Mouse (Mus musculus): ENCODE measurements around the gene Ccdc91. TPM values are rescaled to one million over a fixed set of nuclear protein-coding genes. Genes with fewer than 3 reads are reported as not detected.

Gene Ccdc91
- polyA plus RNA-seq, 1 experiment from 2014 or later: 27.0 TPM

- H3K9me3 ChIP-seq (ENCODE audit: control insufficient read depth, low read length): no peaks in the 10 kb centered on the region
- H3K27me3 ChIP-seq (ENCODE audit: control insufficient read depth, insufficient read depth, low read depth, low read length): no peaks in the 10 kb centered on the region
- ATAC-seq (ENCODE audit: low read depth): no peak
- WGBS: 71% methylated on average over 2 of the region's 2 CpGs
- no peak overlapping the region for H3K4me3 ChIP-seq (ENCODE audit: low read length)
- H3K4me1 ChIP-seq (replicated peaks; ENCODE audit: control insufficient read depth, insufficient read depth, low read length): no peaks in the 10 kb centered on the region
- no peak overlapping the region for H3K27ac ChIP-seq (ENCODE audit: low read length)
- no peak overlapping the region for H3K4me2 ChIP-seq (ENCODE audit: low read depth, low read length)
- no peak overlapping the region for H3K9ac ChIP-seq (ENCODE audit: low read length)
- no peaks in the 10 kb centered on the region for H3K36me3 ChIP-seq (ENCODE audit: control insufficient read depth, insufficient read depth, low read length)
Measured at GRCm38 (mm10) chr6:147662610-147663009, 187.0 kb downstream of the Ccdc91 start.

DNA sequence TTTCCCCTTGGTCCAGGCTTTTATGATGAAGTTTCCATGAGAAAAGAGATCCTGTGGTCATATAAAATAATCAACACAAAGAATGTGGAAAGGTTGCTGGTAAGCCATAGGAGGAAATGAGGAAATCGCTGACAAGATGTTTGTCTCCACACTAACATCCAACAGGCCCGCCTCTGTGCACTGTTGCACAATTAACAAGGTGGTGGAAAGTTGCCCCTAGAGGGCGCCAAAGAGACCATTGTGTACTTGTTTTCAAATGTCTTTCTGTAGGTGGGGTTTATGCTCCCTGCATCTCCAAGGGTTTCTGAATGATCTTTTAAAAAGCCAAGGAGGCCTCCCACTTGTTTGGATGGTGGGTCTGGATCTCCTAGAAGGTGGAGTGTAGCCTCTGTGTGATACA is 188.7 kb downstream of the Ccdc91 start:
- no peak overlapping the region for H3K27ac ChIP-seq (ENCODE audit: low read length)
- H3K4me3 ChIP-seq (ENCODE audit: low read length): no peak overlapping the region
- H3K4me1 ChIP-seq (replicated peaks; ENCODE audit: control insufficient read depth, insufficient read depth, low read length): no peaks in the 10 kb centered on the region
- no peak overlapping the region for H3K9ac ChIP-seq (ENCODE audit: low read length)
- no peak for ATAC-seq (ENCODE audit: low read depth)
- H3K27me3 ChIP-seq (ENCODE audit: control insufficient read depth, insufficient read depth, low read depth, low read length): no peaks in the 10 kb centered on the region
- no peaks in the 10 kb centered on the region for H3K9me3 ChIP-seq (ENCODE audit: control insufficient read depth, low read length)
- 55% methylated on average over 3 of the region's 3 CpGs for WGBS
- no peaks in the 10 kb centered on the region for H3K36me3 ChIP-seq (ENCODE audit: control insufficient read depth, insufficient read depth, low read length)
- no peak overlapping the region for H3K4me2 ChIP-seq (ENCODE audit: low read depth, low read length)

DNA sequence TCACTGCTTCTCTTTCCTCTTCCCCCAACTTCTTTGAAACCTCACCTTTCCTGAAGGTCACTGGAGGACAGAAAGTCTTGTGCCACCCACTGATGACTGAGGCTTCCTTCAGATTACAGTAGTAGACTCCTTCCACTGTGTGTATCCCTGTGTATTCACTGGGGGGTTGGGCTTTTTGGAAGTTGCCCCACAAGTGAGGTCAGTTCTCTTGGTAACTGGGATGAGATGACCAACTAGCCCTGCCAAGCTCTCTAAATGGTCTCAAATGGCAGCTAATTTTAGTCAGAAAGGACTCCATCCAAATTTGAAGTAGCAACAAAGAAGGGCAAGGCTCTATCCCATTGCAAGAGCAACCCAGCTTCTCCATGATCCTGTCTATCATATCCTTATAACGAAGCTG is 195.7 kb downstream of the Ccdc91 start:
- Histone ChIP-seq H3K9ac (ENCODE audit: low read length) (no peak overlapping the region), H3K4me3 (ENCODE audit: low read length) (no peak overlapping the region), H3K36me3 (ENCODE audit: control insufficient read depth, insufficient read depth, low read length) (no peaks in the 10 kb centered on the region), H3K4me1 (replicated peaks; ENCODE audit: control insufficient read depth, insufficient read depth, low read length) (peaks cover 6% of the 10 kb centered on the region), H3K27ac (ENCODE audit: low read length) (no peak overlapping the region), H3K9me3 (ENCODE audit: control insufficient read depth, low read length) (no peaks in the 10 kb centered on the region), H3K27me3 (ENCODE audit: control insufficient read depth, insufficient read depth, low read depth, low read length) (no peaks in the 10 kb centered on the region), H3K4me2 (ENCODE audit: low read depth, low read length) (no peak overlapping the region)
- WGBS: 86% methylated on average over 1 of the region's 1 CpGs
- no peak for ATAC-seq (ENCODE audit: low read depth)

DNA sequence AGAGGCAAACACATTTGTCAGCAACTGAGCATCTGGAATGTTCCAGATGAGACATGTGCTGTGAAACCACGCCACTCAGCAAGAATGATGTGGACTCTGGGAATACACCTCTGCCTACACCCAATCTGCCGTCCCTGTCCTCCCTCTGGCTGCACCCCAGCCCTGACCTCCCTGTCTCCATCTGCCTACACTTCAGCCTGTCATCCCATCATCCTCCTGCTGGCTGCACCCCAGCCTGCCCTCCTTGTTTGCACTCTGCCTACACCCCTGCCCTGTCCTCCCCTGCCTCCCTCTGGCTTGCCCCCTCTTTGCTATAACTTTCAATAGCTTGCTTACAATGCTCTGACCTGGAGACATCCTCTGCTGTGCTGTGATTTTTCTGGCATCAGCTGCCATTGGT is 196.9 kb downstream of the Ccdc91 start:
- H3K9me3 ChIP-seq (ENCODE audit: control insufficient read depth, low read length): no peaks in the 10 kb centered on the region
- H3K4me2 ChIP-seq (ENCODE audit: low read depth, low read length): no peak overlapping the region
- WGBS: 40% methylated on average over 2 of the region's 2 CpGs
- H3K27ac ChIP-seq (ENCODE audit: low read length): no peak overlapping the region
- no peak overlapping the region for H3K4me3 ChIP-seq (ENCODE audit: low read length)
- H3K9ac ChIP-seq (ENCODE audit: low read length): no peak overlapping the region
- H3K27me3 ChIP-seq (ENCODE audit: control insufficient read depth, insufficient read depth, low read depth, low read length): no peaks in the 10 kb centered on the region
- H3K4me1 ChIP-seq (replicated peaks; ENCODE audit: control insufficient read depth, insufficient read depth, low read length): peaks cover 6% of the 10 kb centered on the region
- H3K36me3 ChIP-seq (ENCODE audit: control insufficient read depth, insufficient read depth, low read length): no peaks in the 10 kb centered on the region
- ATAC-seq (ENCODE audit: low read depth): no peak

DNA sequence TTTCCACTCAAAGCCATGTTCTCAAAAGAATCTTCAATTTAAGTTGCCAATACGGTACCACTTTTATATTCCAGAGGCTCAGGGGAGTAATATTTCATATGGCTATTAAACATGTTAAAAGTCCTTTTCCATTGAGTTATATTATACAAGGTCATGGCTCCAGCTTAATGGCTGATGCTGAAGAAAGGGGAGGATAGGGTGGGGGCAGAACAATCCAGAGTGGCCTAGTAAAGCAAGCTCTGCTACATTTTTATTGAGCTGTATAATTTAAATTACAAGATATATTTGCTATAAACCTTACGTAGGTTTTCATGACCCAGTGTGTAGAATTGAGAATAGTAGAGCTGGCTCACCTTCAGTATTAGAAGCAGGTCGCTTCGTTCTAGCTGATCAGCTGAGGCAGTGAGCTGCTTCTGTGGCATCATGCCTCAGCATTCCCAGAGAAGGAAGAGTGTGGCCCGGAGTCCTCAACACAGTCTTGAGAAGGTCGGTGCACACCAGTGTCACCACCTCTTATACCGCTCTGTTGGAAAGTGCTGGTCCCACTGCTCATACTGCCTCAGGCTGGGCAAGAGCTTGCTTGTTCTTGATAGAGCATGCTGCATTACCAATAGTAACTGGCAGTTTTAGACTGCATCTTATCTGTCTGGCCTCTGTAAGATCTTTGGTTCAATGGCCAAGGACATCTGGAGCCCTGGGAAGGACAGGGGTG is 199.6 kb downstream of the Ccdc91 start:
- peaks cover 6% of the 10 kb centered on the region for H3K4me1 ChIP-seq (replicated peaks; ENCODE audit: control insufficient read depth, insufficient read depth, low read length)
- no peak overlapping the region for H3K9ac ChIP-seq (ENCODE audit: low read length)
- no peaks in the 10 kb centered on the region for H3K9me3 ChIP-seq (ENCODE audit: control insufficient read depth, low read length)
- no peak overlapping the region for H3K27ac ChIP-seq (ENCODE audit: low read length)
- no peak overlapping the region for H3K4me2 ChIP-seq (ENCODE audit: low read depth, low read length)
- H3K36me3 ChIP-seq (ENCODE audit: control insufficient read depth, insufficient read depth, low read length): no peaks in the 10 kb centered on the region
- 77% methylated on average over 7 of the region's 7 CpGs for WGBS
- no peak overlapping the region for H3K4me3 ChIP-seq (ENCODE audit: low read length)
- ATAC-seq (ENCODE audit: low read depth): no peak
- H3K27me3 ChIP-seq (ENCODE audit: control insufficient read depth, insufficient read depth, low read depth, low read length): no peaks in the 10 kb centered on the region

DNA sequence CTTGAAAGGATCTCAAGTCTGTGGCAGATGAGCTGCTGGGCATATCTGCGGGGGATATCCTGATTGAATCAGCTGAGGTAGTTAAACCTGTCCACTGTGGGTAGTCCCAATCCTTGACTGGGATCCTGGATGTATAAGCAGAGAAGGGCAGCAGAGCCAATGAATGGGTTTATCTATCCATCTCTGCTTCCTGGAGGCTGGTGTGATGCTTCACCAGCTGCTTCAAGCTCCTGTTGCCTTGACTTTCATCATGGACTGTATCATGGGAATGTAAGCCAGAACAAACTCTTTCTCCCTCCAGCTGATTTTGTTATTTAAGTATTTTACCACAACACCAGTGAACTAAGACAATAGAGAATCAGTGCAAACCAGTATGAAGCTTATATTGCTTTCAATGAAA is 200.6 kb downstream of the Ccdc91 start:
- no peaks in the 10 kb centered on the region for H3K27me3 ChIP-seq (ENCODE audit: control insufficient read depth, insufficient read depth, low read depth, low read length)
- ATAC-seq (ENCODE audit: low read depth): no peak
- H3K4me2 ChIP-seq (ENCODE audit: low read depth, low read length): no peak overlapping the region
- no peak overlapping the region for H3K27ac ChIP-seq (ENCODE audit: low read length)
- no peaks in the 10 kb centered on the region for H3K9me3 ChIP-seq (ENCODE audit: control insufficient read depth, low read length)
- no peak overlapping the region for H3K9ac ChIP-seq (ENCODE audit: low read length)
- peaks cover 6% of the 10 kb centered on the region for H3K4me1 ChIP-seq (replicated peaks; ENCODE audit: control insufficient read depth, insufficient read depth, low read length)
- H3K4me3 ChIP-seq (ENCODE audit: low read length): no peak overlapping the region
- WGBS: 95% methylated on average over 1 of the region's 1 CpGs
- no peaks in the 10 kb centered on the region for H3K36me3 ChIP-seq (ENCODE audit: control insufficient read depth, insufficient read depth, low read length)

Other genes with a start within 250 kb of the Ccdc91 start
- 7.8 and 11.8 TPM in 2 replicates for gene Pthlh, start 211.6 kb upstream of the Ccdc91 start, polyA plus RNA-seq (2015; fragmentation: Nextera tagmentation; extraction: Ambion mirVana)